Mouse (Mus musculus) embryonic fibroblast, embryonic 13.5 days (primary cell): ENCODE measurements at regions not wholly inside any gene's neighbourhood (a gene's known extent, or its start where the extent isn't known, plus 50 kb on each side); places are given as distances from the start of the nearest gene placed in this dataset.

ENCODE experiments used
- CTCF ChIP-seq: IDR thresholded peaks from 2 replicates; pipeline ENCODE4 v1.5.1; 2011; ENCODE audit warnings: mild to moderate bottlenecking, control low read depth, low read length, moderate library complexity, borderline replicate concordance; ENCODE audit not compliant: insufficient read depth
- POLR2A ChIP-seq: IDR thresholded peaks from 2 replicates; pipeline ENCODE4 v1.6.1; 2011; ENCODE audit warnings: low read depth, mild to moderate bottlenecking, control low read depth, low read length, moderate library complexity

GRCm38 (mm10) chr11:111202780-111203179 lies 136.8 kb downstream of the Kcnj2 start:
- TF ChIP-seq CTCF: no peak
- no peak for TF ChIP-seq POLR2A
